In genomic region chr10:79806972-79807371, GRCm38 (mm10) we compare ENCODE assay signal across 11 mouse cellular contexts. TPM values are rescaled to one million over a fixed set of nuclear protein-coding genes. Genes with fewer than 3 reads are reported as not detected.
DNase-seq lines count a peak whose midpoint lies in the region; TF ChIP-seq lines count a peak whose summit lies in the region.
"Had no signal": no experiment of that assay in that cellular context is flagged by ENCODE, and none has a peak within 500 bp of the region (broad histone marks: within the 10 kb centered on the region; RNA-seq: fewer than 3 reads in every experiment).

No protein-coding gene starts in this region.

- DNase-seq in cerebellum, adult 2 months = no peak
- DNase-seq in cerebellum, postnatal 36 days = no peak
- DNase-seq in lung, postnatal 10 days = peak; percentile 33
- no peak for DNase-seq in lung, adult 18-20 months
- peak; percentile 46 to 63 for DNase-seq in heart, postnatal 14 days
- no peak for DNase-seq in testis, postnatal 10 days (ENCODE audit: low spot score)
- DNase-seq in ovary, postnatal 36 days (ENCODE audit: low spot score) = no peak

- peaks cover 53% of the 10 kb centered on the region for H3K4me1 ChIP-seq in cerebellum, adult 2 months (ENCODE audit: control insufficient read depth, insufficient read depth, low read length)

- intact Hi-C loops in heart, postnatal 14 days (cut with DNase I) = no loop called here

- no peaks in the 10 kb centered on the region for H3K79me2 ChIP-seq in myocyte (ENCODE audit: control insufficient read depth, insufficient read depth)

- 82% methylated on average over 10 of the region's 10 CpGs for WGBS in cerebellum, adult 2 months

- no peak overlapping the region for H3ac ChIP-seq in myocyte (ENCODE audit: control insufficient read depth, insufficient read length)

- H3K4me3 ChIP-seq in cerebellum, adult 2 months (replicated peaks; ENCODE audit: insufficient read depth, low read depth, low read length) = no peak overlapping the region
- H3K4me3 ChIP-seq in myocyte = no peak overlapping the region

- TF ChIP-seq CTCF in cerebellum, adult 2 months (IDR thresholded peaks at IDR 0.05; ENCODE audit: borderline replicate concordance, insufficient read depth, low read depth, low read length) = no peak

- peak overlapping the region; percentile 65 for H3K27ac ChIP-seq in cerebellum, adult 2 months (ENCODE audit: insufficient read depth, low read length)

- no peak for TF ChIP-seq POLR2A in cerebellum, adult 2 months (IDR thresholded peaks at IDR 0.05; ENCODE audit: borderline replicate concordance, insufficient read depth, low read length)
- no peak for TF ChIP-seq POLR2A in myocyte (IDR thresholded peaks at IDR 0.05; ENCODE audit: insufficient read length, low read depth)

- H3K36me3 ChIP-seq in myocyte (ENCODE audit: control insufficient read depth, insufficient read depth) = peaks cover 7% of the 10 kb centered on the region

- H3K27me3 ChIP-seq in cerebellum, adult 2 months (ENCODE audit: control insufficient read depth, insufficient read depth, low read length) = no peaks in the 10 kb centered on the region
- H3K27me3 ChIP-seq in myocyte (ENCODE audit: control insufficient read depth, insufficient read depth, insufficient read length) = no peaks in the 10 kb centered on the region

- H3K4me2 ChIP-seq in myocyte (ENCODE audit: low read depth) = no peak overlapping the region

TF ChIP-seq in myocyte, 11 proteins besides CTCF, POLR2A, EP300 and RAD21:
- TF ChIP-seq SRF (IDR thresholded peaks at IDR 0.05; ENCODE audit: control insufficient read depth, insufficient read length, low read depth) (peak; percentile 17), CEBPB (IDR thresholded peaks at IDR 0.05; ENCODE audit: insufficient read depth, poor library complexity, severe bottlenecking) (no peak), MYOD1 (IDR thresholded peaks at IDR 0.05; ENCODE audit: control insufficient read depth in 1 of 3, insufficient read length in 2 of 3, low read depth in 2 of 3) (peak in 1 of 3 experiments; percentile 46), USF1 (IDR thresholded peaks at IDR 0.05; ENCODE audit: low read depth) (no peak), TCF3 (IDR thresholded peaks at IDR 0.05; ENCODE audit: insufficient read length, low read depth) (no peak), POLR2AphosphoS2 (IDR thresholded peaks at IDR 0.05; ENCODE audit: insufficient read length, low read depth) (no peak), E2F4 (IDR thresholded peaks at IDR 0.05; ENCODE audit: insufficient read depth) (no peak), MYOG (IDR thresholded peaks at IDR 0.05; ENCODE audit: control insufficient read depth in 1 of 3, insufficient read depth in 1 of 3, insufficient read length in 2 of 3, low read depth in 2 of 3) (peak in 1 of 3 experiments; percentile 19)

RNA-seq across cellular contexts. Expression of gene Palm, which starts 13.6 kb away (rescaled TPM):
- polyA plus RNA-seq in cerebellum, adult 2 months (2012; rRNA removed) = 140 and 143 TPM in 2 replicates
- total RNA-seq in heart, postnatal 14 days (2021) = 10 to 100 TPM; 71.8 to 86.5 TPM
- polyA plus RNA-seq in myocyte (2012; fragmentation: generic; extraction: Trizol) = 70.0 TPM

RNA-seq across cellular contexts. Expression of gene Misp, which starts 13.8 kb away (rescaled TPM):
- 0.29 and 0.41 TPM in 2 replicates for polyA plus RNA-seq in cerebellum, adult 2 months (2012; rRNA removed)
- total RNA-seq in heart, postnatal 14 days (2021) = under 1 TPM; 0.26 to 0.54 TPM
- 0.06 TPM for polyA plus RNA-seq in myocyte (2012; fragmentation: generic; extraction: Trizol)

RNA-seq across cellular contexts. Expression of gene Prss57, which starts 16.2 kb away (rescaled TPM):
- polyA plus RNA-seq in cerebellum, adult 2 months (2012; rRNA removed) = 0.16 and 0.19 TPM in 2 replicates
- under 1 TPM in 1 of 2 experiments, not detected in 1; 0.51 TPM for total RNA-seq in heart, postnatal 14 days (2021)
- 0.07 TPM for polyA plus RNA-seq in myocyte (2012; fragmentation: generic; extraction: Trizol)
- total RNA-seq: gastrocnemius, postnatal 4 days had no signal
- polyA plus RNA-seq: limb, embryonic 11.5 days; neural tube, embryonic 11.5 days had no signal

RNA-seq across cellular contexts. Expression of gene Fstl3, which starts 29.9 kb away (rescaled TPM):
- polyA plus RNA-seq in cerebellum, adult 2 months (2012; rRNA removed) = 2.2 and 2.5 TPM in 2 replicates
- 1 to 10 TPM; 2.8 to 3.4 TPM for total RNA-seq in heart, postnatal 14 days (2021)
- polyA plus RNA-seq in myocyte (2012; fragmentation: generic; extraction: Trizol) = 28.9 TPM

RNA-seq across cellular contexts. Expression of gene Rnf126, which starts 40.2 kb away (rescaled TPM):
- 126 and 127 TPM in 2 replicates for polyA plus RNA-seq in cerebellum, adult 2 months (2012; rRNA removed)
- 10 to 100 TPM; 25.9 to 26.7 TPM for total RNA-seq in heart, postnatal 14 days (2021)
- polyA plus RNA-seq in myocyte (2012; fragmentation: generic; extraction: Trizol) = 91.3 TPM

Comparison
In these comparisons a context has a peak if more than half of its experiments do, and no peak if none do; other contexts are left out.
1. DNase-seq: peak in lung, postnatal 10 days (single experiment) and heart, postnatal 14 days (2 of 2); none in cerebellum, adult 2 months (0 of 2), cerebellum, postnatal 36 days (0 of 2), lung, adult 18-20 months (0 of 2), testis, postnatal 10 days (single experiment) and ovary, postnatal 36 days (single experiment).